Mouse (Mus musculus) cerebellum, adult 8-10 months (tissue): ENCODE data around the gene Lipa.

Source experiments
- DNase-seq: peaks from one replicate; pipeline ENCODE4 v3.0.0; 2022

Gene Lipa

DNA sequence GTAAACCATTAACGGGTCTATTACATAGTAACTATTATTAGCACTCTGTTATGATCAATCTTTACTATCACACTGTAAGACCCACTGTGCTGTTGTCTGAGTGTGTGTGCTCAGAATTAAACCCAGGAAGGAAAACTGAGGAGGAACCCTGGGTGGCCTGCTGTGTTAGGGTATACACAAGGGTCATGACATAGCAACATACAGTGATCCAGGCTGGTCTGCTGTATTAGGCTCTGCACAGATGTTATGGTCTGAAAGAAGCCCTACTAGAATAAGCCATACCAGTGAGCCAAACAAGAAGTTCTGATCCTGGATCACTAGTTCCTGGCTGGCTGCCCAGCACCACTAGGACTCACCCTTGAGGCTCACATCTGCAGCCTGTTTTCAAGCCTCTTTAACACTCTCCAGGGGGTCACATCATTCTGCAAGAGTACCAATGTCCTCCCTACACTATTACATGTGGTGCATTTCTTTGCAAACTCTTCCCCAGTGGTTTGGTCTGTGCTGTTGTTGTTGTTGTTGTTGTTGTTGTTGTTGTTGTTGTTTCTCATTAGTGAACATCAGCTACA is 65.7 kb downstream of the Lipa start:
- no peak for DNase-seq

DNA sequence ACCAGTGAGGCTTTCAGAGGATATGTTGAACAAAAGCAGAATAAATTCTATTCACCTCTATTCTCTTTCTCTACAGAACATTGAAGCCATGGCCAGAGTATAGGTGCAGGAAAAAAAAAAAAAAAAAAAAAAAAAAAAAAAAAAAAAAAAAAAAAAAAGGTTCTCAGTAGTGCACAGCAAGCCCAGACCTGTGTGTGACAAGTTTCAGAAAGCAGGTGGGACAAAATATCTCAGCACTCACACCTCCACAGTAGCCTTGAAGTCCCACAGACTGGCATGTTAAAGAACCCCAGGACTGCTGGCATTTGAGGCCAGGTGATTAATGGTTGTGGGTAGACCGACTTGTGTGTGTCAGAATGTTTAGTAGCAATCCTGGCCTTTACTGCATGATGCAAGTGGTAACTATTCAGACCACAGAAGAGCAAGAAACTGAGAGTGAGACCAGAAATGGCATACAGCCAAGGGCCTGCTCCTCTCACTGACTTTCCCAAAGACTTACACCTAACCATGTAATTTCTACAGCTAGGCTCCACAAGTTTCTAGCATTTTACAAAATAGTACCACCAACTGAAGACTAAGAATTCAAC is 76.4 kb downstream of the Lipa start:
- DNase-seq, result no peak

DNA sequence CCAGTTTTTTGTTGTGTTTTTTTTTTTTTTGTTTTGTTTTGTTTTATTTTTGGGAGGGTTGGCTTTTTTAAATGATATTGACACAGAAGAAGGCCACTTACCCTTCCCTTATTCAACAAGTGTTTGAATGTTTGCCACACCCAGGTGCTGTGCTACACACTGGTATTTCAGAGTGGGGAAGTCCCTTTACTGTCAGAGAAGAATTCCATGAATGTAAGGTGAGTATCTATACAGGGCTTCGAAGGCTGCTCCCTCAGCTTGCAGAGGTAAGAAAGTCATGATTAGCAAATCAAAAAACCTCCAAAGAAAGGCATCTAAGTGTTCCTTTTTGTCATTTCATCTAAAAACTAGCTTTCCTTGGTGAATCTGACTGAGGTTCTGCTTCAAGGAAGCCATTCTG is 78.4 kb downstream of the Lipa start:
- no peak for DNase-seq

DNA sequence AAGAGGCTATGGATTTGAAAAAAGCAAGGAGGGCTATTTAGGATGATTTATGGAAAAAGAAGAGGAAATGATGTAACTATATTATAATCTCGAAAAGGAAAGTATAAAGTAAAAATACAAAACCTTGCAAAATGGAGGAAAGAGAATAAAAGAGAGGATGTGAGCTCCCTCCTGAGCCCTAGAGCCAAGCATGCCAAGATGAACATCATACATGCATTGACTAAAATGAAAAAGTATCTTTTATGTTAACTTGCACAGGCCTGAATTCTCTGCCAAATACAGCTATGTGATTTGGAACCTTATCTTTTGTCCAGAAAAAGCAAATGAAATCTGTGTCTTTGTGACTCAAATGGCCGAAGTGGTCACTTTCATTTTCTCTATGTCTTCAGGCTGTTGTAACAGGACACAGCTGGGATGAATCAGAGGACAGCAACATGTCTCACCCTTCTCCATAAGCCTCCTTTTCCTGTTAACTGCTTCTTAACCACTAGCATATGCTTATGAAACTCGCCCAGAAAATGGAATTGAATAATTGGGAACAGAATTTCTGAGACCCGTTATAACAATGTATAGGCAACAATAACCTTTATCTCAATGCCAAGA is 81.8 kb downstream of the Lipa start:
- no peak for DNase-seq

DNA sequence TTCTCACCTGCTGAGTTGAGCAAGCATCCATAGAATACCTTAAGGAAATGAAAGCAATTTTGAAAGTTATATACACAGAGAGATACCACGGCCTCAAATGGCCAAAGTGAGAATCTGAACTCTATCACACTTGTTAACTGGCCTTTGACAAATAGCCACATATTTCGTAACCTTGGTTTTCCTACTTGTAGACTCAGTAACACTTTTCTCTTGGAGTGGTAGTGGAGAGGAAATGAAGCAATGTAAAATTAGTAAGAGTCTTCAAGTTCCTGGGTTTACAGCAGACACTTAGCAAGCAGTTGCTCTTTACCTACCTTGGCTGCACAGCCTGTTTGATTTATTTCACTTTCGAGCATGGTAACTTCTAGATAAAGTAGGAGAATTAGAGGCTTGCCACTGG is 82.5 kb downstream of the Lipa start:
- DNase-seq, result no peak
